Mouse (Mus musculus) right cerebral cortex, postnatal 25 days (tissue): ENCODE data around the gene Tlk2.
A peak's percentile ranks its signal among the peaks of the same experiment; 100 is the strongest.

Source experiments
- DNase-seq: peaks from one replicate; pipeline ENCODE4 v3.0.0; 2022

Tlk2 gene

DNA sequence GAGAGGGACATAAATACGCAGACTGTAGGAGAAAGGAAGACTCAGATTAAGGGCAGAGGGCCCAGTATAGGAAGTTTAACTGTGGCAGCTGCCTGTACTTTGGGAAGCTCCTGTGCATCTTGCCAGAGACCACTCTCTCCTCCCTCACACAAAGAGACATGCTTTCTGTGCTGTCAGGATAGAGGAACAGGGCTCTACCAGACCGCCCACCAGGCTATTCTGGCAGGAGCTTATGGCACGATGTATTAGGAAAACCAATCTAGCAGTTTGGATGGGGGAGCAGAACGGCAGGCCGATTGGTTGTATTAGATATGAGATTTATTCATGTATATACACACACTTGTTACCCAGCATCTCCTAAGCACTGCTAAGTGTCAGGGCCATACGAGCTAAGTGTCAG lies 139.2 kb downstream of the Tlk2 start:
- DNase-seq, result no peak

GRCm38 (mm10) chr11:105321090-105321489 lies 142.5 kb downstream of the Tlk2 start:
- no peak for DNase-seq

- DNase-seq, result no peak
Measured at GRCm38 (mm10) chr11:105323530-105323929, 144.9 kb downstream of the Tlk2 start.

DNA sequence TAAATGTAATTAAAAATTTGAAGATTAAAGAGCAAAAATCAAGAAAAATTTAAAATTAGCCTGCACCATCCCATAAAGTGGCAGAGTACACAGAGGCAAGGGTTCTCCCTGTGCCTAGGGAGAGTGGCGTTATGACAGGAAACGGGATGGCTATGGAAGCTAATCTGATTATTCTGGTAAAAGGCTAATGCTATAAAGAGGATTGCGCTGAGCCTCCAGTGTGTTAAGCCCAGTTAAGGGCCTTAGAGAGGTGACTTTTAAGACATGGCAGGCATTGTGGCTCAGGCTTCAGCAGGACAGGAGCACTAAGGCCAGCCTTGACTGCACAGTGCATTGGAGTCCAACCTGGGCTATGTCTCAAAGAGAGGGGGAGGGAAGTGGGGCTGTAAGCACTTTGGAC lies 148.5 kb downstream of the Tlk2 start:
- no peak for DNase-seq

DNA sequence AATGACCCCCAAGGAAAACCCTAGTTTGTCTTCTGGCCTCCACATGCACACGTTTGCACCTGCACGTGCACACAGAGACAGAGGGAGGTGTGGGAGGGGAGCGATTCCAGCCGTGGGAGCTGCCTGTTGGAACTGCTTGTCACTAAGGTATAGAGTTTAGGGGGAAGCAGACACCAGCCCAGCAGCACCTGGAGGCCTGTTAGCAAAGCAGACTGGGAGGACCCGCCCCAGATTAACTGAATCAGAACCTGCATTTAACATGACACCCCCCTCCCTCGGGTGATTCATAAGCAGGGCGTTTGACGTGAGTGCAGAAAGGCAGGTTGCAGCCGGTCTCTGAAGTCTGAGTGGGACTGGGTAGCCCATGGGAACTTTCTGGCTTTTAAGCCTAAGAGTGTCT lies 151.4 kb downstream of the Tlk2 start:
- DNase-seq, result no peak

DNA sequence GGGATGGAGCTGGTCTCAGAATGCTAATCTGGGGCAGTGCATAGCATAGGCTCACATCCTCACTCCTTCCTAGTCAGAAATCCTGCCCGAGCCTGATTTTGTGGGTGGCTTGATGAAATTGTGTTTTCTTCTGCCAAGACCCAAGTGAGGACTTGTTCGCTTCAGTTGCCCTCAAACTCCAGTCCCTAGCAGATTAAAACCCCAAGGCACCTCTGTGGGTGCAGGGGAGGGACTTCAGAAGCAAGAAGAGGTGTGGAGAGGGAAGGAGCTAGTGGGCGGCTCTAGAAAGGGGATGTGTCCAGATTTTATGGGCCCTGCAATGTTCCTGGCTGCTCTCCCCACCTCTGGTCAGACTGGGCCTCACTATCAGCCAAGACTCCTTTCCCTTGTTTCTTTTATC lies 152.5 kb downstream of the Tlk2 start:
- DNase-seq, result no peak

DNA sequence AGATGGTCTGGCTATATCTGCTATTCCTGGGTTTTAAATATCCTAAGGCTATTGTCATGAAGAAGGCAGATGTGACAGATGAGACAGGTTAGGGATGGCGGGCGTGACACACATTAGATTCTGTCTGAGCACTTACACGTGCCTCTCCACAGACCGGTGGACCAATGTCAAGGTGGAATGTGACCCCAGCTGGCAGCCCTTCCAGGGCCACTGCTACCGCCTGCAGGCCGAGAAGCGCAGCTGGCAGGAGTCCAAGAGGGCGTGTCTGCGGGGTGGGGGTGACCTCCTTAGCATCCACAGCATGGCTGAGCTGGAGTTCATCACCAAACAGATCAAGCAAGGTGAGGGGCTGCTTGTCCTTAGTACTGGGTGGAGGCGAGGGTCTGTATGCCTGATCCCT lies 153.1 kb downstream of the Tlk2 start:
- no peak for DNase-seq

DNA sequence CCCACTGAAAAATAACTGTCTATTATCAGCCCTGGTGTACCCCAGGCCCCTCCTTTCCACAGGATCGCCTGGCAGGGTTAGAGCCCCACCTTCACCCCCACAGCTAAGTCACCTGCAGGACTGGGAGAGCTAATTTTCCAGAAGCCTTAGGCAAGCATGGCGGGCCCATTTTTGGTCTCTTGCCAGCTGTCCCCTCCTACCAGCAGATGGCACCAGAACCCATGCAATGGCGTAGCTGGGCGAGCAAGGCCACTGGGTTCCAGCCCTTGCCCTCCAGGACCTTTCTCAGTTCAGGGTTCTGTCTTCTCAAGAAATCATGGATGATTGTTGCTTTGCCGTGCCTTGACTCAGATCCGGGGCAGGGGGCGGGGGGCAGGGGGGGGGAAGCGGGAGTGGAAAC lies 153.9 kb downstream of the Tlk2 start:
- peak; percentile 41 for DNase-seq
